Mouse (Mus musculus): ENCODE data around the gene Skp1a.

DNA sequence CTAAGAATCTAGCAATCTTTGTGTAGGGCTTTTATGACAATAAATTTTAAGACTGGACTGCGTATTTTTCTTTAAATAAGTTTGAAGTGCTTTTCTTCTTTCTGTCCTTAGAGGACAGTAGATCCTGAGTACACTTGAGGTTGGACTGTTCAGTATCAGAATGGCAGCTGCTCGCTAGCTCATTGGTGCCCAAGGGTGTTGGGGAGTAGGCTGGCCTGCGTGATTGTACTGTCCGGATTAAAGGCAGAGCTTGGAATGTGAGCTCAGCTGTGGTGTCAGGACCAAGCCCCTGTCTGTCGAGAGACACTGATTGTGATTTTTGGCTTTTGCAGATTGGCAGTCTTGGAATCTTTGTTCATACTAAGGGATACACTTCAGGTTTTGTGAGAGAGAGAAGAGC, 20.0 kb downstream of the Skp1a start:
- TF ChIP-seq CHD2 (IDR thresholded peaks at IDR 0.05; ENCODE audit: low read depth, low read length) (no peak), HCFC1 (IDR thresholded peaks at IDR 0.05; ENCODE audit: borderline replicate concordance, insufficient read depth, low read length) (no peak)
